Mouse (Mus musculus) erythroblast, embryonic 14.5 days (primary cell): ENCODE data around the gene Ltbr.

Experiments used
- GATA1 ChIP-seq: IDR thresholded peaks from 2 replicates; pipeline ENCODE4 v1.6.1; 2012; ENCODE audit warnings: low read length, inconsistent platforms, mixed read lengths
- TAL1 ChIP-seq: IDR thresholded peaks from 3 replicates; pipeline ENCODE4 v1.6.1; 2012; ENCODE audit warnings: low read length, inconsistent platforms, mixed read lengths

DNA sequence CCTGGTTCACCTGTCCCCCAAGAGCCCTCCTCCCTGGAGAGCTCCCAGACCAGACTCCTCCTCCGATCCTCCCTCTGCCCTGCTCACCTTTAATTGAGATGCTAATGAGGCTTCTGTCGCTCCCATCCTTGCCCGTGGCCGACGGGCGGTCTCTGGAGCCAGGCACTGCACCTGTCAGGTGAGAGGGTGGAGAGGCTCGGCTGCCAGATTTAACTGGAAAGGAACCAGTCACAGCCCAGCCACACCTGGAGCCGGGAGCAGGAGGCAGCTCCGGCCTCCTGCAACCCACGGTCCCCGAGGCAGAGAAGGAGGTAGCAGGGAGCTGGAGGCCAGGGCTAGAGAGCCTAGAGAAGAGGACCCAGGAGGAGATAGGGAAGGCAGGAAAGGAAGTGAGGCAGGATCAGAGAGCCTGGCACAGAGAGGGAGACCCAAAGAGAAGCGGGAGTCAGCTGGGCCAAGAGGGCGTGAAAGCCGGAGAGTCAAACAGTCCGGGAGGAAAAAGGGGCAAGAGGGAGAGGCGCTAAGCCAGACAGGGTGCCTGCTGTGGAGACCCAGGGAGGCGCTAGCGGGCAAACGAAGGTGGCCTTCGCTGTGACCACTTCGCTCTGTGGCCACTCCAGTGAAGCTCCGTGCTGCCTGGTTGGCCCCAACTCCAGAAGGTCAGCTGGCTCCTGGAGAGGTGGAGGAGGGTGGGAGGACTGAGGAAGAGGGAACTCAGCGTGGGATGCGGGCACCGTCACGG, 7.6 kb upstream of the Ltbr start:
- TF ChIP-seq GATA1 (no peak), TAL1 (no peak)
